Mouse (Mus musculus) olfactory bulb, adult 2 months (tissue): ENCODE results near the gene Asrgl1. TPM values are rescaled to one million over a fixed set of nuclear protein-coding genes. Genes with fewer than 3 reads are reported as not detected.
"Not testable (repeated sequence)": the region's sequence is repeated elsewhere in the genome, so short reads cannot be mapped to it uniquely, and the experiment has no call there.

Source experiments
- H3K27ac ChIP-seq: fragments of 200-500 bp; 2 replicates; pipeline ENCODE4 v1.5.1; 2012; ENCODE audit warnings: low read depth, low read length; ENCODE audit not compliant: insufficient read depth
- H3K4me1 ChIP-seq: fragments of 200-500 bp; 2 replicates; pipeline ENCODE4 v1.6.1; 2012; ENCODE audit warnings: low read length; ENCODE audit not compliant: control insufficient read depth, insufficient read depth
- H3K4me3 ChIP-seq: fragments of 200-500 bp; 2 replicates; pipeline ENCODE4 v1.5.1; 2012; ENCODE audit warnings: mild to moderate bottlenecking, low read depth, low read length, moderate library complexity; ENCODE audit not compliant: insufficient read depth
- CTCF ChIP-seq: fragments of 200-500 bp; IDR thresholded peaks from 2 replicates; pipeline ENCODE4 v1.5.1; 2012; ENCODE audit warnings: low read depth, mild to moderate bottlenecking, low read length, moderate library complexity; ENCODE audit not compliant: insufficient read depth
- POLR2A ChIP-seq: fragments of 200-500 bp; IDR thresholded peaks from 2 replicates; pipeline ENCODE4 v1.6.1; 2012; ENCODE audit warnings: mild to moderate bottlenecking, low read depth, low read length, moderate library complexity; ENCODE audit not compliant: insufficient read depth
- WGBS: fragments of 180-500 bp; shearing (Covaris S2); methylation state at CpG from one replicate; pipeline ENCODE4 v1.1.7; 2018; 5-methylcytosine and 5-hydroxymethylcytosine counted together
- polyA plus RNA-seq: library from polyadenylated mRNA; stranded (reverse); fragments of >200 nt; gene quantifications from 2 replicates; pipeline ENCODE4 v1.2.4, GENCODE M21; 2012; ENCODE audit warnings: low replicate concordance; ENCODE audit not compliant: missing spikeins, insufficient read depth, insufficient read length

The Asrgl1 gene
- 72.4 TPM in 1 of 2 replicates, not detected in the other for polyA plus RNA-seq

- 7% methylated on average over 31 of the region's 31 CpGs for WGBS
- Histone ChIP-seq H3K4me3 (peak within 1 kb of the TSS; percentile 69), H3K27ac (peak within 1 kb of the TSS; percentile 54), H3K4me1 (0 out of 2 replicates have a peak, but pooled peaks cover 2% of the 10 kb centered on the region)
- TF ChIP-seq CTCF, result no peak
- peak; percentile 91 for TF ChIP-seq POLR2A
Observed at GRCm38 (mm10) chr19:9135512-9136331, at the start of gene Asrgl1. Gene Asrgl1, minus strand, starts transcription at chr19:9135636.

GRCm38 (mm10) chr19:9146214-9146613 is 10.8 kb upstream of the Asrgl1 start:
- H3K27ac ChIP-seq, result no peak overlapping the region
- TF ChIP-seq POLR2A (no peak), CTCF (no peak)
- no peaks in the 10 kb centered on the region for H3K4me1 ChIP-seq
- 92% methylated on average over 4 of the region's 4 CpGs for whole genome bisulfite sequencing
- no peak overlapping the region for H3K4me3 ChIP-seq

- TF ChIP-seq POLR2A, result no peak
- no peak for TF ChIP-seq CTCF
- H3K27ac ChIP-seq, result 0 out of 2 replicates have a peak overlapping the region, but pooled peaks have one; percentile 15
- H3K4me1 ChIP-seq, result no peaks in the 10 kb centered on the region
- H3K4me3 ChIP-seq, result no peak overlapping the region
Observed at GRCm38 (mm10) chr19:9143639-9144125, 8.2 kb upstream of the Asrgl1 start.

- no peaks in the 10 kb centered on the region for H3K4me1 ChIP-seq
- H3K27ac ChIP-seq, result peak overlapping the region; percentile 29; the same call in 1 of the 2 replicates
- H3K4me3 ChIP-seq, result no peak overlapping the region
- TF ChIP-seq POLR2A, result no peak
- TF ChIP-seq CTCF, result no peak
- WGBS, result 25% methylated on average over 2 of the region's 2 CpGs
Observed at GRCm38 (mm10) chr19:9143230-9143629, 7.8 kb upstream of the Asrgl1 start.

- 78% methylated on average over 1 of the region's 1 CpGs for WGBS
- not testable (repeated sequence) for H3K4me3 ChIP-seq, H3K4me1 ChIP-seq, H3K27ac ChIP-seq
Observed at GRCm38 (mm10) chr19:9140361-9140760, 4.9 kb upstream of the Asrgl1 start.

GRCm38 (mm10) chr19:9137159-9137558 is 1.7 kb upstream of the Asrgl1 start:
- Histone ChIP-seq H3K27ac (no peak overlapping the region), H3K4me1 (0 out of 2 replicates have a peak, but pooled peaks cover 2% of the 10 kb centered on the region), H3K4me3 (no peak overlapping the region)
- no peak for TF ChIP-seq POLR2A
- TF ChIP-seq CTCF, result no peak
- WGBS, result 96% methylated on average over 1 of the region's 1 CpGs

GRCm38 (mm10) chr19:9134746-9135511 is 507 bp downstream of the Asrgl1 start:
- H3K4me3 ChIP-seq, result peak overlapping the region; percentile 69
- H3K27ac ChIP-seq, result peak overlapping the region; percentile 54
- H3K4me1 ChIP-seq, result 0 out of 2 replicates have a peak, but pooled peaks cover 2% of the 10 kb centered on the region
- TF ChIP-seq CTCF (no peak), POLR2A (no peak)
- under 1% methylated on average over 36 of the region's 37 CpGs for WGBS

- 57% methylated on average over 1 of the region's 1 CpGs for WGBS
- Histone ChIP-seq H3K27ac (no peak overlapping the region), H3K4me3 (no peak overlapping the region), H3K4me1 (0 out of 2 replicates have a peak, but pooled peaks cover 2% of the 10 kb centered on the region)
- no peak for TF ChIP-seq POLR2A
- TF ChIP-seq CTCF, result no peak
Observed at GRCm38 (mm10) chr19:9129996-9130395, 5.4 kb downstream of the Asrgl1 start.
